8 mouse cellular contexts compared by ENCODE assay signal in the genomic region with DNA sequence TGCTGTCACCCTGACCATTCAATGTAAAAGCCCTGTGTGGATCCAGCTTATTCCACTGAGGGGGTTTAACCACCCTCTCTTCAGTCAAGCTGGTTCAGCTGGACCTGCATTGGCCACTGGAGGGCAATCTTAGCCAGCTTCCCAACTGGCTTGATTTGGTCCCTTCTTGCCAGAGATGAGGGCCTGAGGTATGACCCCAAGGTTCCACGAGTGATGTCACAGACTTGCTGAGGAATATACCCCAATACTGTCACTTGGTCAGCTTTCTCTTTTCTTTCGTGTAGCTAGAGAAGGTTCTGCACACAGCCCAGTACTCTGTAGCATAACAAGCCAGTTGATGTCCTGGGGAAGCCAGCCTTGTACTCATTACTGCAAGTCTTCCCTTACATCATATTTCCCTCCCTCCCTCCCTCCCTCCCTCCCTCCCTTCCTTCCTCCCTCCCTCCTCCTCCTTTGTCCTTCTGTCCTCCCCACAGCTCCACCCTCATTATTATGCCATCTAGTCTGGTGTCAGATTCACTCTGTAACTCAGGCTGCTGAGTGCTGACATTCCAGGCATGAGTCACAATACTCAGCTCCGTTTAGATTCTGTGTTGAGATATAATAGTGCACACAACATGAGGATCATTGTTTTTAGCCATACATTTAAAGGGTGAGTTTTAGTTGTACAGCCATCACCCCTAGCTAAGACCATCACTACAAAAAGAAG. TPM values are rescaled to one million over a fixed set of nuclear protein-coding genes. Genes with fewer than 3 reads are reported as not detected.
DNase-seq lines count a peak whose midpoint lies in the region; ATAC-seq and TF ChIP-seq lines count a peak whose summit lies in the region.

No protein-coding gene starts in this region.

- no peaks in the 10 kb centered on the region for H3K79me2 ChIP-seq in macrophage (ENCODE audit: inconsistent target)

- H3K9ac ChIP-seq in ES-E14 (ENCODE audit: insufficient read depth, low read depth, low read length, poor library complexity, severe bottlenecking), result no peak overlapping the region
- H3K9ac ChIP-seq in heart, embryonic 16.5 days (ENCODE audit: low read length), result no peak overlapping the region

- no peak overlapping the region for H3K27ac ChIP-seq in ES-E14 (ENCODE audit: insufficient read depth, low read depth, low read length, poor library complexity, severe bottlenecking)
- H3K27ac ChIP-seq in heart, embryonic 16.5 days (ENCODE audit: low read length), result no peak overlapping the region
- 0 out of 2 replicates have a peak overlapping the region, but pooled peaks have one; percentile 17 for H3K27ac ChIP-seq in macrophage
- H3K27ac ChIP-seq in small intestine, adult 2 months (ENCODE audit: insufficient read depth, low read depth, low read length), result no peak overlapping the region

- H3K36me3 ChIP-seq in ES-E14 (ENCODE audit: control insufficient read depth, insufficient read depth, low read length, poor library complexity, severe bottlenecking) (no peaks in the 10 kb centered on the region), macrophage (ENCODE audit: inconsistent target) (no peaks in the 10 kb centered on the region)
- no peaks in the 10 kb centered on the region for H3K36me3 ChIP-seq in heart, embryonic 16.5 days (ENCODE audit: control insufficient read depth, insufficient read depth)
- no peaks in the 10 kb centered on the region for H3K36me3 ChIP-seq in small intestine, adult 2 months (ENCODE audit: control insufficient read depth, insufficient read depth, low read length)

- H3K4me1 ChIP-seq in ES-E14 (ENCODE audit: control insufficient read depth in 2 of 2, insufficient read depth in 2 of 2, low read length in 2 of 2, poor library complexity in 1 of 2), result peaks cover 4 to 6% of the 10 kb centered on the region in 2 experiments; a peak in 2 of 4 replicates
- no peaks in the 10 kb centered on the region; the same call in 1 of the 2 replicates for H3K4me1 ChIP-seq in heart, embryonic 16.5 days (ENCODE audit: control insufficient read depth, insufficient read depth, low read length)
- peaks cover 16% of the 10 kb centered on the region; the same call in 1 of the 2 replicates for H3K4me1 ChIP-seq in small intestine, adult 2 months (ENCODE audit: control insufficient read depth, insufficient read depth, insufficient read length, low read length)

- 18% methylated on average over 3 of the region's 3 CpGs for WGBS in heart, embryonic 16.5 days
- WGBS in macrophage (ENCODE audit: missing documents), result 11% methylated on average over 3 of the region's 3 CpGs
- WGBS in small intestine, adult 2 months, result 11% methylated on average over 3 of the region's 3 CpGs

- TF ChIP-seq CTCF in small intestine, adult 2 months (IDR thresholded peaks at IDR 0.05; ENCODE audit: extremely low read depth, insufficient read length, insufficient replicate concordance, low read depth, low read length), result peak; percentile 64; the same call in 1 of the 2 replicates

- H3K4me3 ChIP-seq in ES-E14 (ENCODE audit: insufficient read depth in 1 of 2, low read depth in 1 of 2, low read length in 2 of 2, poor library complexity in 1 of 2, severe bottlenecking in 1 of 2), result no peak overlapping the region
- no peak overlapping the region for H3K4me3 ChIP-seq in heart, embryonic 16.5 days (ENCODE audit: low read length)
- no peak overlapping the region for H3K4me3 ChIP-seq in macrophage (ENCODE audit: inconsistent target)
- no peak overlapping the region for H3K4me3 ChIP-seq in small intestine, adult 2 months (ENCODE audit: low read depth, low read length)

- TF ChIP-seq POLR2A in small intestine, adult 2 months (IDR thresholded peaks at IDR 0.05; ENCODE audit: low read depth, low read length), result no peak

- in situ Hi-C loops in ES-E14 (cut with MboI; ENCODE audit: low sequenced_read_pairs in 2 of 2, unreplicated experiment in 2 of 2), result loop anchor here in 1 of 2 experiments (25.0 kb wide), 1 partner anchor 702 kb away; no protein-coding TSS in a partner anchor

- ATAC-seq in heart, embryonic 16.5 days (replicated peaks; ENCODE audit: extremely low read depth, insufficient read depth, low FRiP score), result 0 out of 2 replicates have a peak, but pooled peaks have one; percentile 25

- no peaks in the 10 kb centered on the region for H3K27me3 ChIP-seq in heart, embryonic 16.5 days (ENCODE audit: control insufficient read depth, insufficient read depth, low read length)
- H3K27me3 ChIP-seq in small intestine, adult 2 months (ENCODE audit: control insufficient read depth, insufficient read depth, low read length), result no peaks in the 10 kb centered on the region

- no peak overlapping the region for H3K4me2 ChIP-seq in heart, embryonic 16.5 days (ENCODE audit: low read depth, low read length)

- peak; percentile 88 for DNase-seq in 3T3-L1 (ENCODE audit: low read depth, low spot score)
- DNase-seq in ES-E14 (ENCODE audit: low read depth, low spot score), result no peak
- DNase-seq in cerebellum, postnatal 36 days, result peak; percentile 28 to 34
- peak; percentile 46 to 59 for DNase-seq in layer of hippocampus, postnatal 14 days (ENCODE audit: low spot score in 2 of 2)
- no peak for DNase-seq in gastrocnemius, postnatal 25 days

- no peaks in the 10 kb centered on the region for H3K9me3 ChIP-seq in ES-E14 (ENCODE audit: control insufficient read depth, insufficient read depth, low read depth, low read length)
- H3K9me3 ChIP-seq in heart, embryonic 16.5 days (replicated peaks; ENCODE audit: control insufficient read depth, low read length), result no peaks in the 10 kb centered on the region

TF ChIP-seq in ES-E14, 5 proteins besides CTCF, POLR2A, EP300 and RAD21:
- TF ChIP-seq MAFK (IDR thresholded peaks at IDR 0.05; ENCODE audit: insufficient read depth, low read depth, low read length) (no peak), ZC3H11A (IDR thresholded peaks at IDR 0.05; ENCODE audit: borderline replicate concordance, low read depth, low read length) (peak; percentile 53; the same call in 1 of the 2 replicates)

RNA-seq across cellular contexts. Expression of gene Capn8, which starts 4.3 kb away (rescaled TPM):
- not detected in 2 replicates for total RNA-seq in ES-E14 (2012; rRNA removed)
- not detected in 2 replicates for polyA plus RNA-seq in heart, embryonic 16.5 days (2015; fragmentation: Nextera tagmentation; extraction: Ambion mirVana)
- not detected for total RNA-seq in layer of hippocampus, postnatal 14 days (2021)
- not detected for total RNA-seq in macrophage (2018; cell fraction: chromatin; rRNA removed)
- total RNA-seq in macrophage (2018; cell fraction: cytosol; rRNA removed), result under 1 TPM in 1 of 26 experiments, not detected in 25; 0.05 TPM
- under 1 TPM in 1 of 26 experiments, not detected in 25; 0.24 TPM for total RNA-seq in macrophage (2018; cell fraction: nucleus; rRNA removed)
- polyA plus RNA-seq in macrophage (2018), result not detected in 3 replicates
- polyA plus RNA-seq in small intestine, adult 2 months (2012; rRNA removed), result 2.4 and 4.7 TPM in 2 replicates
- not detected for total RNA-seq in gastrocnemius, postnatal 25 days (2021)

RNA-seq across cellular contexts. Expression of gene Capn2, which starts 43.1 kb away (rescaled TPM):
- 38.3 and 72.3 TPM in 2 replicates for total RNA-seq in ES-E14 (2012; rRNA removed)
- polyA plus RNA-seq in heart, embryonic 16.5 days (2015; fragmentation: Nextera tagmentation; extraction: Ambion mirVana), result 91.1 and 91.7 TPM in 2 replicates
- 10 to 100 TPM; 67.8 to 69.2 TPM for total RNA-seq in layer of hippocampus, postnatal 14 days (2021)
- 100 to 1,000 TPM in 21 of 26 experiments, 10 to 100 TPM in 5; 84.5 to 828 (median 165) TPM for total RNA-seq in macrophage (2018; cell fraction: chromatin; rRNA removed)
- 100 to 1,000 TPM in 25 of 26 experiments, 10 to 100 TPM in 1; 96.0 to 197 (median 120) TPM for total RNA-seq in macrophage (2018; cell fraction: cytosol; rRNA removed)
- 100 to 1,000 TPM in 17 of 26 experiments, 10 to 100 TPM in 9; 65.4 to 316 (median 105) TPM for total RNA-seq in macrophage (2018; cell fraction: nucleus; rRNA removed)
- polyA plus RNA-seq in macrophage (2018), result 94.4 to 189 TPM (median 167 TPM) in 3 replicates
- polyA plus RNA-seq in small intestine, adult 2 months (2012; rRNA removed), result 6.6 and 6.7 TPM in 2 replicates
- total RNA-seq in gastrocnemius, postnatal 25 days (2021), result 10 to 100 TPM; 52.0 to 59.4 TPM

Comparison
In these comparisons a context has a peak if more than half of its experiments do, and no peak if none do; other contexts are left out.
1. DNase-seq: peak in 3T3-L1 (single experiment), cerebellum, postnatal 36 days (2 of 2) and layer of hippocampus, postnatal 14 days (2 of 2); none in ES-E14 (single experiment) and gastrocnemius, postnatal 25 days (single experiment).